Mouse (Mus musculus) right cerebral cortex, postnatal 36 days (tissue): ENCODE measurements around the gene Tshr.

Experiments used
- DNase-seq, 2 experiments: peaks; one replicate each; pipeline ENCODE4 v3.0.0; 2022; ENCODE audit warnings: low spot score in 2 of 2, mixed read lengths in 1 of 2

Gene Tshr

GRCm38 (mm10) chr12:91587491-91588033 lies 203.2 kb downstream of the Tshr start:
- DNase-seq, result no peak

GRCm38 (mm10) chr12:91588176-91588669 lies 203.9 kb downstream of the Tshr start:
- DNase-seq, result peak; percentile 86 to 92

GRCm38 (mm10) chr12:91588670-91589541 lies 204.5 kb downstream of the Tshr start:
- DNase-seq, result no peak

- no peak for DNase-seq
These were observed 205.1 kb downstream of the Tshr start for GRCm38 (mm10) chr12:91589542-91589846.

- peak; percentile 88 to 89 for DNase-seq
These were observed 205.7 kb downstream of the Tshr start, which contains the start of gene Gtf2a1 for GRCm38 (mm10) chr12:91589847-91590690. TSS of gene Gtf2a1 (minus strand) at chr12:91590487.

GRCm38 (mm10) chr12:91590716-91591115 lies 206.4 kb downstream of the Tshr start:
- no peak for DNase-seq

- DNase-seq, result no peak
These were observed 206.8 kb downstream of the Tshr start for GRCm38 (mm10) chr12:91591191-91591590.

- no peak for DNase-seq
These were observed 207.8 kb downstream of the Tshr start for GRCm38 (mm10) chr12:91592128-91592527.
